Mouse (Mus musculus): Measurements from ENCODE around the gene Npy5r.
A peak's percentile ranks its signal among the peaks of the same experiment; 100 is the strongest.

The Npy5r gene

DNA sequence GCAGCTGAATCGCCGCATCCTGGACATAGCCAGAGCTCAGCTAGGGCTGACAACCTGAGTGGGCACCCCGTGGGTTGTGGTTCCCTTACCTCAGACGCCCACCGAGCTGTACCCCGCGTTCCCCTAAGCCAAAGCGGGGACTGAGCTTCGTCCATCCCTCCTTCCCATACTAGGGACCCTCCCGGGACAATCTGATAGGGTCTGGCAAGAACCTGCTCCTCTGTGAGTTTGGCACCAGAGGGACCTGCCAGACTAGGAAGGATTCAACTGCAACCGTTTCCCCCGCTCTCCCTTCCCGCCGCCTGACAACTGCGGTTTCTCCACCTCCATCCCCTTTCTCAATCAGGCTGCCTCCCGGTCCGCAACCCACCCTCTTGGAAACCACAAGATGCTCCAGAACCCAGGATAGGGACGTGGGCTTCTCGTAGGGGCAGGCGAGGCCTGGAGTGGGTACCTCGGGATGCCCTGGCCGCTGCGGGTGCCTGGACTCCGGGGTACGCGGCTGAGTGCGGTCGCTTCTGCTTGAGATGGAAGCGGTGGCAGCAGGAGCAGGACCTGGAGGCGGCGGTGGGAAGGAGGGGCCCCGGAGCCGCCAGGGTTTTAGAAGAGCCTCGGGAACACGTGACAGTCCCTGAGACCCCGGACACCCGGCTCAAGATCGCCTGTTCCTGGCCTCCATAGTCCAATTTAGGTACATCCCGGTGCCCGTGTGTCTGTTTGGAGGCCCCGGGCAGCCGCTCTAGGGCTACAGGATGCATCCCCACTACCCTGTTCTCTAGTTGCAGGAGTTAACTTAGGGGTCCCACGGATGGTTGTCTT is at the start of gene Npy5r:
TSS of gene Npy5r (minus strand) at position 618 of the 819 bp plus-strand sequence.
- peak; percentile 16 for DNase-seq (ENCODE audit: low read depth, low spot score)

- no peak for DNase-seq (ENCODE audit: low read depth, low spot score)
Observed at GRCm38 (mm10) chr8:66731957-66732356, 44.0 kb upstream of the Npy5r start.

DNA sequence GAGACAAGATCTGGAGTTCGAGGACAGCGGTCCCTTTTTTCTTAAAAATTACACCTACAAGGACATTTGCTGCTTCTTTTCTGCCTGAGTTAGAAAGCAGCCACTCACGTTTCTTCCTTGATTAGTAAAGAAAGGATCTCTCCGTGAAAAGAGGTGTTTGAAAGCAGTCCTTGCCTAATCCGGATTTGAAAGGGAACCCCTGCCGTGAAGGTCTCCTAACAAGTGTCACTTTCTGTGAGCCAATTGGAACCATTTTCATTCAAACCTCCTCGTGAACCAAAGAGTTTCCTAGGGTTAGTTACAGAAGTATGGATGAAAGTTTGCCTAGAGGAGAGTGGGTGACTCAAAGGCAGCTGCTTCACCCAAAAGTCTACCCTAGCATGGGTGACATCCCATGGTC is 41.5 kb upstream of the Npy5r start:
- DNase-seq (ENCODE audit: low read depth, low spot score): no peak

- DNase-seq (ENCODE audit: low read depth, low spot score): peak; percentile 55
Observed at GRCm38 (mm10) chr8:66722835-66723234, 34.9 kb upstream of the Npy5r start.

DNA sequence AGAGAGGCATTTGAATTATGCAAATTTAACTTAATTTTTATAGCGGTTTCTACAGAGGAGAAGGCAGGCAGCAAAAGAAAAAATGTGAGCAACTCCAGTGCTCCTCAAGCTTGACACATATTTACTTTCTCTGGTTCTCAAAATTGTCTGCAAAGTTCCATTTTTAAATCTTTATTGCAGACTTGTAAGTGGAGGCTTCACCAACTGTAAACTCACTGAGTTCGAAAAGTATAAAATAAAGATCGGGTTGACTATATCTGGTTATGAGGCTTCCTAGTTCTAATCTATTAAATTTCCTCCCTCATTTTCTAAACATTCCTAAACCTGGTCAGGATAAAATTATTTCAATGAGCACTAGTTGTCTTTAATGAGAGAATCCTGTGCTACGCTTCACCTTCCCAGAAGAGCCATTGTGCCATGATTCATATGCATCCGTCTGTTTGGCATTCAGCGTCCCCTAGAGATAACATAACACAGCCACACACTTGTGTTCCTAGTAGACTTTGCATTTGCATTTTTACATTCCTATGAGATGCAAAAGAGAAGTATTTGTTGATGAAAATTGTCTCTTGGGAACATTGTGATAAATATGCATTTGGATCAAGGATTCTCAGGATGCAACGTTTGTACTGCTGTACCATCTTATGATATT is 26.5 kb upstream of the Npy5r start:
- peak; percentile 19 for DNase-seq (ENCODE audit: low read depth, low spot score)

- DNase-seq (ENCODE audit: low read depth, low spot score): peak; percentile 33
Observed at GRCm38 (mm10) chr8:66698782-66699181, 10.9 kb upstream of the Npy5r start.

- DNase-seq (ENCODE audit: low read depth, low spot score): peak; percentile 5
Observed at GRCm38 (mm10) chr8:66698011-66698410, 10.1 kb upstream of the Npy5r start.

GRCm38 (mm10) chr8:66696970-66697843 is 9.3 kb upstream of the Npy5r start, which contains the start of gene Npy1r:
Gene Npy1r (plus strand): TSS chr8:66697192.
- peak; percentile 76 for DNase-seq (ENCODE audit: low read depth, low spot score)

DNA sequence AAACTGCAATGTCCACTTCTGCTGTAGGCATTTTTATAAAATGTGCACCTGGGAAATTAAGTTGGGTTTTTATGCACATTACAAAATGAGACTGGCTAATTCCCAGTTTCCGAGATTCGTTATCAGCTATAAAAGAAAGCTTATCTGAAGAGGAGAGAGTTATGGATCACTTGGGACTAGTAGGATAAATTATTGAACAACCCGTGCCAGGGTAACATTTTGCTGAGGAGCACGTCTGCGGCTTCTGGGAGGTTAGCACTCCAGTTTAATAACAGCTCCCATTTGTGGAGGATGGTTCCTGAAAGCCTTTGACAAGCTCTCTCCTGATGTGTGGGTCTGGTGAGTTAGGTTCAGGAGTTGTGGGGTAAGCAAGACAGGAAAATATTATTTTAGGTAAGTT is 2.5 kb upstream of the Npy5r start:
- DNase-seq (ENCODE audit: low read depth, low spot score): no peak

- DNase-seq (ENCODE audit: low read depth, low spot score): no peak
Observed at GRCm38 (mm10) chr8:66688799-66689198, 871 bp upstream of the Npy5r start.

GRCm38 (mm10) chr8:66688395-66688794 is 467 bp upstream of the Npy5r start:
- peak; percentile 15 for DNase-seq (ENCODE audit: low read depth, low spot score)

GRCm38 (mm10) chr8:66681261-66681660 is 6.7 kb downstream of the Npy5r start:
- DNase-seq (ENCODE audit: low read depth, low spot score): no peak

- no peak for DNase-seq (ENCODE audit: low read depth, low spot score)
Observed at GRCm38 (mm10) chr8:66630721-66631120, 57.2 kb downstream of the Npy5r start.

Measured in telencephalon, adult 2 months (tissue).